Mouse (Mus musculus) activated CD4-positive, CD25-positive, alpha-beta regulatory T cell, adult 4 months (primary cell): ENCODE data around the gene Ankrd66. TPM values are rescaled to one million over a fixed set of nuclear protein-coding genes. Genes with fewer than 3 reads are reported as not detected.
"Not testable (repeated sequence)": the region's sequence is repeated elsewhere in the genome, so short reads cannot be mapped to it uniquely, and the experiment has no call there.

Source experiments
- ATAC-seq: one replicate; pipeline ENCODE4 v1.8.0; 2017
- polyA plus RNA-seq, 2 experiments: library from polyadenylated mRNA; unstranded; fragments of 100-300 nt; shearing (Covaris generic); gene quantifications; one replicate each; pipeline ENCODE4 v1.2.1; 2017

Gene Ankrd66
- polyA plus RNA-seq = not detected

- no peak for ATAC-seq
Measured at GRCm38 (mm10) chr17:43543539-43543938, at the start of gene Ankrd66. Gene Ankrd66, minus strand, starts transcription at chr17:43543639.

DNA sequence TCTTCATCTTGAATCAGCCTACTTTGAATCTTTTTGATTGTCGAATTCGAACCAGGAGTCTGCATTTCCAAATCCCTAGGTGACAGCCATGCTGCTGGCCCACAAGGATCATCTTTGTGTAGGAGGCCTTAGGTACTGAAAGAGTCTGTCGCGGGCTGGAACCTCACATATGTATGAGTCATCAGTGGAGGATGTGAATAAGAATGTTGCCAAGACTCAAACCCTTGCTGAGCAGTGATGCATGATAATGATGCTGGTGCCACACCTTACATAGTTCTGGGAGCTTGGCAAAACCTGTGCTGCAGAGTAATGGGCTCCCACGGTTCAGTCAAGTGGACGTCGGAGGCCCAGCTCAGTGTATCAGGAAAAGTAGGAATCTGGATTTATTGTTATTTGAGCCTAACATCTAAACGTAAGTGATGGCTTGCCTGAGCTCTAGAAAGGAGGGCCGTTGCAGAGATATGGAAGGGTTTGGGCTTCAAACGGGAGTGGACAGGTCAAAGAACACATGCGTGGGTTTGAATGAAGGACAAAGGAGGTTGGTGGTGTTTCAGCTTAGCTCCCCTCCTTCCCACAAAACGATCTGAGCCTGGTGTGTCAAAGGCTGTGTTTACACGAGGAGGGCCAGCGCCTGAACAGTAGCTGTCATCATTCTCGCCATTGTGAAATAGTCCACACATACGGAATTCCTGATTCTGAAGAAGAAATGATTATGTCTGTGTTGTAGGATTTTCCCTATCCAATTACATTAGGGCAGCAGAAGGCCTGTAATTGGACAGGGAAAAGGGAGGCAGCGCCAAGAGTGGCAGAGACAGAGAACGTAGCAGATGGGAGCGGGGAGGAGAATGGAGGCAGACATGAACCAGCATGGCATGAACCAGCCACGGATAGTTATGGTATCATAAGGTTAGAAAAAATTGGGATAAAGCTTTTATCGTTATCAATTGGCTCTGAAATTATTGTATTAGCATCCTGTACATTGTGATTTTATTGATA lies 49.2 kb upstream of the Ankrd66 start:
- ATAC-seq = no peak

DNA sequence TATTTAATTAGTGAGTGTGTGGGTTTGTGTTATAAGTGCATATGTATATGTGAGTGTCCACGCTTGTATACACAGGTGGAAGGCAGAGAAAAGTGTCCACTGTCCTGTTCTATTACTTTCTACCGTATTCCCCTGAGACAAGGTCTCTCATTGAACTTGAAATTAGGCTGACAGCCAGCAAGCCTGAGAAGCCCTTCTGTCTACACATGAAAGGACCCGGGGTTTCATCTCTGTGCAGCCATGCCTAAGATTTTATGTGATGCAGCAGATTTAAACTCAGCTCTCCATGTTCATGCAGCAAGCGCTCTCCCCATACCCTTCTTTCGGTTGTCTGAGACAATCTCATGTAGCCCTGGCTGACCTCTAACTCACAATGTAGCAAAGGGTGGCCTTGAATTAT lies 47.1 kb upstream of the Ankrd66 start:
- ATAC-seq = no peak

- no peak for ATAC-seq
Measured at GRCm38 (mm10) chr17:43589750-43590149, 46.3 kb upstream of the Ankrd66 start.

- ATAC-seq = no peak
Measured at GRCm38 (mm10) chr17:43587278-43587677, 43.8 kb upstream of the Ankrd66 start.

- no peak for ATAC-seq
Measured at GRCm38 (mm10) chr17:43584771-43585170, 41.3 kb upstream of the Ankrd66 start.

GRCm38 (mm10) chr17:43581012-43581467 lies 37.6 kb upstream of the Ankrd66 start:
- ATAC-seq = no peak

- no peak for ATAC-seq
Measured at GRCm38 (mm10) chr17:43580456-43580855, 37.0 kb upstream of the Ankrd66 start.

DNA sequence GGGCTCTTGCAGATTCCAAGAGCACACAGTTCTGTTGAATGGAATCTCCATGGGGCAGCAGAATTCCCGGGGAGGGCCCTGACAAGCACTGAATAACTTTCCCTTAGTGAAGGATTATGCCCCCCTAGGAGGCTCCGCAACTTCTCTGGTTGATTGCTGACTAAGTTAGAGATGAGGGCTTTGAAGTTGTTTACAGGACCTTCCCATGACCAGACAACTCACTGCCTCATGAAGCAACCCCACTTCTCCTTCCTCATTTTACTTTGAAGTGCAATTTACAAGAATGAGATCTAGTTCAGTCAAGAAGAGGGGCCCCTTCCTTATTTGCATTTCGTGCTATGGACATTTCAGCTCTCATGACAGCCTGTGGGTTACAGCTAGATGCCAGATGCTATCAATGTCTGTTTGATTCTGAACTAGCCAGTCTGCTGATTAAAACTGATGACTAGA lies 30.2 kb upstream of the Ankrd66 start:
- ATAC-seq = no peak

DNA sequence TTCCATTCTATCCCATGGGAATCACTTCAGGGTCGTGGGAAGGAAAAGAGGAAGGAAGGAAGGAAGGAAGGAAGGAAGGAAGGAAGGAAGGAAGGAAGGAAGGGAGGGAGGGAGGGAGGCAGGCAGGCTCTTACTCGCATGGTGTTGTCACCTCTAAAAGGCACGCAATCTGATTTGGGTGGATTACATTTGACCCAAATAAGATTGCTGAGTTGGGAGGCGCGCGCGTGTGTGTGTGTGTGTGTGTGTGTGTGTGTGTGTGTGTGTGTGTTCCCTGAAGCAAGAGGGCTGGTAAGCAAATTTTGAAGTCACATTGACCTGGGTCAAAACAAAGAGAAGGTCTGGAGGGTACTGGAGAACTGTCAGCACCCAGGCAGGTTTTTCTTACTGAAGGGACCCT lies 25.8 kb upstream of the Ankrd66 start:
- no peak for ATAC-seq

- ATAC-seq = no peak
Measured at GRCm38 (mm10) chr17:43567992-43568888, 24.8 kb upstream of the Ankrd66 start, which contains the start of gene Pla2g7. Gene Pla2g7, plus strand, starts transcription at chr17:43568098.

- ATAC-seq = no peak
Measured at GRCm38 (mm10) chr17:43567593-43567991, 24.2 kb upstream of the Ankrd66 start.

- no peak for ATAC-seq
Measured at GRCm38 (mm10) chr17:43563192-43563987, 20.0 kb upstream of the Ankrd66 start.

- no peak for ATAC-seq
Measured at GRCm38 (mm10) chr17:43558678-43559077, 15.2 kb upstream of the Ankrd66 start.

DNA sequence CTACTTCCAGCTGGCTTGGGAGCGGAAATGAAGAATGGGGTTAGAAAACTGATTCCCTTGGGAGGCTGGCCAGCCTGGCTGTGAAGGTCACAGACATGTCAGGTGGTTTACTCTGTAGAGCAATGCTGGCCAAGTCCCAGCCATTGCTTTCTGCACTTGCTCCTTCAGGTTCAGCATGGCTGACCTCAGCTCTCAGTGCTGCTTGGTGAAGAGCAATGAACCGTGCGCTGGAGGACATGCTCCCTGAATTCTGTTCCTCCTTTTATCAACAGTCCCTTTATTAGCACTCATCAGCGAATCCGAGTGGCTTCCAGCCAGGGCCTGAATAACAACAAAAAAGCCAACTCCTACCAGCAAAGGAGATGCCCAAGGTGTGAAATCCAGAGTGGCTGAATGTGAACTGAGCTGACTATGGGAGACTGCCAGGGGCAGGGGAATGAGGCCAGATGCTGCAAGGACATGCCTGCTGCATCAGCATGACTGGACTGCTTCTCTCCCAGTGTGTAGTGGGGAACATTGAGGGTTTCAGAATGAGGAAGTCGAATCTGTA lies 14.2 kb upstream of the Ankrd66 start:
- ATAC-seq = no peak

GRCm38 (mm10) chr17:43557104-43557503 lies 13.7 kb upstream of the Ankrd66 start:
- ATAC-seq = no peak

DNA sequence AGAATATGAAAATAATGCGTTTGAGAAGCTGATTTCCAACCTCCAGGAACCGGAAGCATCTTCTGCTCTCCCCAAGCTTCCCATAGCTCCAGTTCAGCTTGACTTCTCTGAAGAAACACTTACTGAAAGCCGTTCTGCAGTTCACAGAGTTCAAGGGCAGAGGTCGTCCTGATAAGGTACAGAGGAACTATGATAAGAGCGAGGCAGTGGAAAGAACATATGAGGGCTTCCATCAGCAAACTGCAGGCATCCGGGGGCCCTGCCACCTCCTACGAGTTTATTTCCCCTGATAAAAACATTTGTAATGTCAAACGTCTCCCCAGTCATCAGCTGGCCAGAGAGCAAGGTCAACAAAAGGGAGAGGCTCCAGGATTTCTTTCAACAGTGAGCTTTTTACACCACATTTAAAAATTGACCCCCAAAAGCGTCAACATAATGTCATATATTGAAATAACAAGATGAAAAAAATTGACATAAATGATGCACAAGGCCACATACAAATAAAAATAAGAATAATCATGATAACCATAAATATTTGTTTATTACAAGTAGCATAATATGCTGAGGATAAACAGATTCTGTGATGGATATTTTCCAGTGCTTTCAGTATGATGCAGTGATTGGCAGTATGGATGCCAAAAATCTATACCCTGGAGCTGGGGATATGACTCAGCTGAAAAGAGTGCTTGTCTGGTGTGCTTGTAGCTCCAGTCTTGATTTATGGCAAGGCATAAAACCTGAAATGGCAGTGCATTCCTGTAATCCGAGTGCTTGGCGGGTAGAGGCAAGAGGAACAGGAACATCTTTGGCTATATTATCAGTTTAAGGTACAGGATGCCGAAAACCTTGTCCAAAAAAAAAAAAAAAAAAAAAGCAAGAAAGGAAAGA lies 11.3 kb upstream of the Ankrd66 start:
- no peak for ATAC-seq

DNA sequence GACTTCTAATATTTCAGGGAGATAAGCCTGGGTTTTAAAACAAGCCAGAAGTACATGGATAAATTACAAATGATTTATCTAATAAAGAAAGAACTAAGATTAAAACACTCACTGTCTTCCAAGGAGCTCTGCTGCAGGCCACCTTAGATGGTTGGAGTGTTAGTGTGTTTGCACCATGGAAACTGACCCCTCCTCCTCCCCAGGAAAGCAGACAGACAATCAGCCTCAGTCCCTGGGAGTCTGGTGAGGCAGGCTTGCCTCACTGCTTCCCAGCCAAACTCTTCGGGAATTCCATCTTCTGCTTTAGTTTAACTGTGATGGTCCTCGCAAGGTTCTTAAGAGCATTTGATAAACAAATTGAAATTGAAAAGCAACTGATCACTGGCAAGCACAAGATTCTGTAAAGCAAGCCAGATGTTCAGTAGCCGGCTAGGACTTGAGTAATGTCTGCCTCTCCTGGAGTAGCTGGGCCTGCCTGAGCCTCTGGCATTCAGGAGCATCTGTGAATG lies 7.7 kb upstream of the Ankrd66 start:
- no peak for ATAC-seq

DNA sequence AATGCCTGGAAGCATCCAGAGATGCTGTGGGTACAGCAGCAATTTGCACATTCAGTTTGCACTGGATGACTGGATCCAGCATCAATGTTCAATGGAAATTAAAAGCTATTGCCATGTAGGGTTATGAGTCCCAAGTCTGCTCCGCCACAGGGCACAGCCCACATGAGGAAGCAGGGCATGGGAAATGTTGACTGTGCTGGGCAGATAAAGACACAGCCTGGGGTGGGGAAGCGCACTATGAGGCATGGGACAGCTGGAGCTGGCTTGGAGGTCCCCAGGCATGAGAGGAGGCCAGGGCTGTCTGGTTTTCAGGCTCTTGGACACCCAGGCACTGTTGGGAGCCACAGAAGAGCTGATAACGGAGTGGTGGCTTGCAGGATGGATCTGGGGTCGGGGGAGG lies 601 bp upstream of the Ankrd66 start:
- ATAC-seq = no peak

DNA sequence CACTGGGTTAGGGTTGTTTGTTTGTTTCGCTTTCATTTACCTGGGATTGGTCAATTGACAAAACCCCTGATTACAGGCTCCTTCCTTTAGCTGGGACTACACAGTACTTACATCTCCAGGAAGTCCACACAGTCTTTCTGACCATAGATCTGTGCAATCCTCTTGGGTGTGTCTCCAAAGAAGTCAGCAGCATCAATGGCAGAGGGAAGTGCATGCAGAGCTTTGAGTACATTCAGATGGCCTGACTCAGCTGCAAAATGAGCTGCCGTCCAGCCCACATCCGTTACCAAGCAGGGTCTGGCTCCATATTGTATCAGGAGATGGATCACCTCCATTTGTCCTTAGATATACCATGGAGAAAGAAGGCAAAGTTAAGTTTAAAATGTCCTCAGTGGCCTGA lies 4.7 kb downstream of the Ankrd66 start:
- ATAC-seq = no peak

DNA sequence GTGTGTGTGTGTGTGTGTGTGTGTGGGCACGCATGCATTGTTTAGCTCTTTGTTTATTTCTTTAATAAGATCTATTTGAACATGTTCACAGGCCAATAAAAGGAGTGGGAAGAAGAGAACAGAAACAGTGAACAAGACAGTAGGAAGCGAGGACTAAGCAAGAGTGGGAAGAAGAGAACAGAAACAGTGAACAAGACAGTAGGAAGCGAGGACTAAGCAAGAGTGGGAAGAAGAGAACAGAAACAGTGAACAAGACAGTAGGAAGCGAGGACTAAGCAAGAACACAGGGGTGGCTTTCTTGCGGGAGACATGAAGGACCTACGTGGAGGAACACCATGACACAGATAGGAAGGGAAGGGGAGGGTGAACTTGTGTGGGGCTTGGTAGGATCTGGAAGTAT lies 6.6 kb downstream of the Ankrd66 start:
- ATAC-seq = not testable (repeated sequence)
